Mouse (Mus musculus) liver, adult 2 months (tissue): ENCODE results near the gene Unk.

Source experiments
- CTCF ChIP-seq: fragments of 200-500 bp; IDR thresholded peaks from 2 replicates; pipeline ENCODE4 v1.5.1; 2011; ENCODE audit warnings: low read depth, low read length, control low read depth
- POLR2A ChIP-seq: fragments of 200-500 bp; IDR thresholded peaks from 2 replicates; pipeline ENCODE4 v1.6.1; 2011; ENCODE audit warnings: low read length, control low read depth; ENCODE audit not compliant: insufficient read depth; ENCODE audit errors: extremely low read depth

DNA sequence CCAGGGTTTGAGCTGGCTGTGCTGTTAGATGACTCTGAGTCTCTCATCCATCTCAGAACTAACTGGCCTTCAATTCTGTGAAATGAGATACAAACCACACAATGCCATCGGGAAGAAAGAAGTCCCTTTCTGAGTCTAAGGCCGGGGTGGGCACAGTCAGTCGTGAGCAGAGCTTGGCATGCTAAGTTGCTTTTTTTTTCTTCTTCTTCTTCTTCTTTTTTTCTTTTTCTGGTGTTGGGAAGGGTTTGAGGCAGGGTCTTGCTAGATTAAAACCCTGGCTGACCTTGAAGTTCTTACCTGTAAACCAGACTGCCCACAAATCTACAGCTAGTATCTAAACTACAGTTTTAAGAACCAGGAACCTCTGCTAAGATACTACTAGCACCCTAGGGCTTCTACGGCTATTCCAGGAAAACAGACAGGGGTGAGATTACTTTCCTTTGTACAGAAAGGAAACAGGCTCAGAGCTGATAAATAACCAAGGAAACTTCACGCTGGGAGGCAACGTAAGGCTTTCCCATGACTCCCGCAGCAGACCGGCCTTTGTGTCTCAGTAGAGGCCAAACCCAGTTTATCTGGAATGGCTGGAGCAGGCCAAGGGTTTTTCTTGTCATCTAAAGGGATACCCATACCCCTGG lies 25.8 kb upstream of the Unk start:
- TF ChIP-seq CTCF (no peak), POLR2A (no peak)
